Comparison of ENCODE assay signal across 8 mouse cellular contexts in the genomic region with DNA sequence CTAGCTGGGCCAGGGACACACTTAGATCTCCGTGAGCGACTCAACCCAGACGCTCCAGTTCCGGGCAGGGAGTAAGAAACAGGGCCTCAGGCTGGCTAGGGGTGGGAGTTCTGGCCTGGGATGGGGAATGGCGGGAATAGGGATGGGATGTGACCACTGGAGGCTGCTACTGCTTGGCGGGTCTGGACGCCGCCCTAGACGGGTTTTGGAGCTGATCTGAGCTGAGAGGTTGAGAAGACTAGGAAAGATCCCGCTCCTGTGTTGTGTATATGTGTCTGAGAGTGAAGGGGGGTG. TPM values are rescaled to one million over a fixed set of nuclear protein-coding genes. Genes with fewer than 3 reads are reported as not detected.
DNase-seq lines count a peak whose midpoint lies in the region; ATAC-seq and TF ChIP-seq lines count a peak whose summit lies in the region.

No protein-coding gene starts in this region.

- H3K9me3 ChIP-seq in forebrain, embryonic 10.5 days = no peaks in the 10 kb centered on the region
- no peaks in the 10 kb centered on the region for H3K9me3 ChIP-seq in limb, embryonic 11.5 days (ENCODE audit: control insufficient read depth, low read length)
- no peaks in the 10 kb centered on the region for H3K9me3 ChIP-seq in neural tube, embryonic 15.5 days (replicated peaks)

- DNase-seq in lung, adult 2 months = no peak
- no peak for DNase-seq in lung, postnatal 14 days
- DNase-seq in forebrain, embryonic 10.5 days (ENCODE audit: extremely low spot score, low spot score) = no peak
- DNase-seq in limb, embryonic 11.5 days (ENCODE audit: low spot score) = peak; percentile 70
- DNase-seq in frontal cortex, postnatal 36 days (ENCODE audit: low spot score in 2 of 2) = no peak
- no peak for DNase-seq in urinary bladder, postnatal 36 days (ENCODE audit: low spot score in 2 of 2)
- DNase-seq in cerebellum, postnatal 4 days (ENCODE audit: low spot score in 2 of 2) = no peak

- no peak for TF ChIP-seq CTCF in lung, adult 2 months (IDR thresholded peaks at IDR 0.05; ENCODE audit: insufficient read depth, low read length)

- peak overlapping the region; percentile 70 for H3K4me3 ChIP-seq in lung, adult 2 months (replicated peaks; ENCODE audit: extremely low read depth, low read depth, low read length)
- H3K4me3 ChIP-seq in forebrain, embryonic 10.5 days = peak overlapping the region; percentile 75
- H3K4me3 ChIP-seq in limb, embryonic 11.5 days (ENCODE audit: low read depth, low read length) = peak overlapping the region; percentile 70
- peak overlapping the region; percentile 45 for H3K4me3 ChIP-seq in neural tube, embryonic 15.5 days (replicated peaks)

- no peak for TF ChIP-seq POLR2A in lung, adult 2 months (IDR thresholded peaks at IDR 0.05; ENCODE audit: borderline replicate concordance, extremely low read depth, low read depth, low read length)

- H3K27ac ChIP-seq in forebrain, embryonic 10.5 days = peak overlapping the region; percentile 89
- H3K27ac ChIP-seq in limb, embryonic 11.5 days (replicated peaks; ENCODE audit: low read depth, low read length) = peak overlapping the region; percentile 79; the same call in 1 of the 2 replicates
- H3K27ac ChIP-seq in neural tube, embryonic 15.5 days (replicated peaks) = peak overlapping the region; percentile 70

- ATAC-seq in limb, embryonic 11.5 days (ENCODE audit: insufficient number of reproducible peaks, low FRiP score, low TSS enrichment, low read depth) = no peak
- peak; percentile 32; the same call in 1 of the 2 replicates for ATAC-seq in neural tube, embryonic 15.5 days (ENCODE audit: low FRiP score)

- H3K4me2 ChIP-seq in limb, embryonic 11.5 days (ENCODE audit: low read depth, severe bottlenecking) = peak overlapping the region; percentile 92
- H3K4me2 ChIP-seq in neural tube, embryonic 15.5 days = peak overlapping the region; percentile 95

- peaks cover 16% of the 10 kb centered on the region for H3K4me1 ChIP-seq in lung, adult 2 months (ENCODE audit: control insufficient read depth, insufficient read depth, low read length)
- peaks cover 62% of the 10 kb centered on the region for H3K4me1 ChIP-seq in forebrain, embryonic 10.5 days
- peaks cover 34% of the 10 kb centered on the region for H3K4me1 ChIP-seq in limb, embryonic 11.5 days (ENCODE audit: control insufficient read depth, insufficient read depth, low read length)
- H3K4me1 ChIP-seq in neural tube, embryonic 15.5 days = peaks cover 44% of the 10 kb centered on the region

- H3K27me3 ChIP-seq in forebrain, embryonic 10.5 days (ENCODE audit: poor library complexity, severe bottlenecking) = peaks cover 52% of the 10 kb centered on the region
- H3K27me3 ChIP-seq in limb, embryonic 11.5 days (ENCODE audit: control insufficient read depth, insufficient read depth, low read length) = no peaks in the 10 kb centered on the region
- peaks cover 38% of the 10 kb centered on the region for H3K27me3 ChIP-seq in neural tube, embryonic 15.5 days (replicated peaks)

- H3K9ac ChIP-seq in limb, embryonic 11.5 days (ENCODE audit: low read length) = peak overlapping the region; percentile 80
- peak overlapping the region; percentile 50 for H3K9ac ChIP-seq in neural tube, embryonic 15.5 days (replicated peaks)

- 8% methylated on average over 10 of the region's 10 CpGs for WGBS in lung, adult 2 months
- 1% methylated on average over 10 of the region's 10 CpGs for WGBS in forebrain, embryonic 10.5 days
- WGBS in limb, embryonic 11.5 days = 2% methylated on average over 10 of the region's 10 CpGs
- 5% methylated on average over 10 of the region's 10 CpGs for WGBS in neural tube, embryonic 15.5 days

- H3K36me3 ChIP-seq in forebrain, embryonic 10.5 days (replicated peaks) = peaks cover 26% of the 10 kb centered on the region
- H3K36me3 ChIP-seq in limb, embryonic 11.5 days (ENCODE audit: control insufficient read depth, insufficient read depth, low read length) = peaks cover 6% of the 10 kb centered on the region; the same call in 1 of the 2 replicates
- no peaks in the 10 kb centered on the region for H3K36me3 ChIP-seq in neural tube, embryonic 15.5 days

RNA-seq across cellular contexts. Expression of a gene that starts 1.1 kb away (rescaled TPM):
- 107 and 140 TPM in 2 replicates for polyA plus RNA-seq in lung, adult 2 months (2012; rRNA removed)
- 84.9 and 90.1 TPM in 2 replicates for polyA plus RNA-seq in forebrain, embryonic 10.5 days (2016; fragmentation: Nextera tagmentation; extraction: Ambion mirVana)
- 146 and 160 TPM in 2 replicates for polyA plus RNA-seq in limb, embryonic 11.5 days (2014; fragmentation: Nextera tagmentation; extraction: Ambion mirVana)
- 74.6 and 85.4 TPM in 2 replicates for polyA plus RNA-seq in neural tube, embryonic 15.5 days (2015; fragmentation: Nextera tagmentation; extraction: Ambion mirVana)

RNA-seq across cellular contexts. Expression of a gene that starts 7.6 kb away (rescaled TPM):
- polyA plus RNA-seq in lung, adult 2 months (2012; rRNA removed) = 0.34 and 0.38 TPM in 2 replicates
- not detected in 2 replicates for polyA plus RNA-seq in forebrain, embryonic 10.5 days (2016; fragmentation: Nextera tagmentation; extraction: Ambion mirVana)
- polyA plus RNA-seq in limb, embryonic 11.5 days (2014; fragmentation: Nextera tagmentation; extraction: Ambion mirVana) = 0.29 and 0.30 TPM in 2 replicates
- 0.09 and 0.17 TPM in 2 replicates for polyA plus RNA-seq in neural tube, embryonic 15.5 days (2015; fragmentation: Nextera tagmentation; extraction: Ambion mirVana)

RNA-seq across cellular contexts. Expression of a gene that starts 8.4 kb away (rescaled TPM):
- polyA plus RNA-seq in lung, adult 2 months (2012; rRNA removed) = 8.0 and 10.8 TPM in 2 replicates
- polyA plus RNA-seq in forebrain, embryonic 10.5 days (2016; fragmentation: Nextera tagmentation; extraction: Ambion mirVana) = 1.4 and 1.6 TPM in 2 replicates
- 1.3 and 1.8 TPM in 2 replicates for polyA plus RNA-seq in limb, embryonic 11.5 days (2014; fragmentation: Nextera tagmentation; extraction: Ambion mirVana)
- 2.3 and 2.8 TPM in 2 replicates for polyA plus RNA-seq in neural tube, embryonic 15.5 days (2015; fragmentation: Nextera tagmentation; extraction: Ambion mirVana)

RNA-seq across cellular contexts. Expression of a gene that starts 29.1 kb away (rescaled TPM):
- polyA plus RNA-seq in lung, adult 2 months (2012; rRNA removed) = 12.7 and 13.5 TPM in 2 replicates
- polyA plus RNA-seq in forebrain, embryonic 10.5 days (2016; fragmentation: Nextera tagmentation; extraction: Ambion mirVana) = 16.8 and 19.5 TPM in 2 replicates
- 61.4 and 62.3 TPM in 2 replicates for polyA plus RNA-seq in limb, embryonic 11.5 days (2014; fragmentation: Nextera tagmentation; extraction: Ambion mirVana)
- polyA plus RNA-seq in neural tube, embryonic 15.5 days (2015; fragmentation: Nextera tagmentation; extraction: Ambion mirVana) = 11.9 and 24.5 TPM in 2 replicates
